ENCODE assay signal across 22 mouse cellular contexts in genomic region chr15:103335040-103335439, GRCm38 (mm10). TPM values are rescaled to one million over a fixed set of nuclear protein-coding genes. Genes with fewer than 3 reads are reported as not detected.
A peak's percentile ranks its signal among the peaks of the same experiment; 100 is the strongest.
DNase-seq lines count a peak whose midpoint lies in the region; ATAC-seq and TF ChIP-seq lines count a peak whose summit lies in the region.
"Had no signal": no experiment of that assay in that cellular context is flagged by ENCODE, and none has a peak within 500 bp of the region (broad histone marks: within the 10 kb centered on the region; RNA-seq: fewer than 3 reads in every experiment).

No protein-coding gene starts in this region.

- no peaks in the 10 kb centered on the region for H3K9me3 ChIP-seq in liver, embryonic 11.5 days (ENCODE audit: control insufficient read depth, low read length)
- no peaks in the 10 kb centered on the region for H3K9me3 ChIP-seq in liver, postnatal 0 days (ENCODE audit: low read length)
- H3K9me3 ChIP-seq in embryonic facial prominence, embryonic 10.5 days, result no peaks in the 10 kb centered on the region
- H3K9me3 ChIP-seq in midbrain, embryonic 13.5 days, result no peaks in the 10 kb centered on the region
- H3K9me3 ChIP-seq: forebrain, embryonic 13.5 days; heart, embryonic 12.5 days; liver, embryonic 13.5 days; lung, embryonic 15.5 days; neural tube, embryonic 13.5 days had no signal

- TF ChIP-seq CTCF in liver, postnatal 0 days (IDR thresholded peaks at IDR 0.05; ENCODE audit: low read depth), result no peak

- no peak overlapping the region; the same call in 1 of the 2 replicates for H3K27ac ChIP-seq in liver, embryonic 11.5 days (ENCODE audit: low read depth, low read length)
- H3K27ac ChIP-seq in liver, postnatal 0 days (ENCODE audit: low read depth), result no peak overlapping the region
- H3K27ac ChIP-seq in embryonic facial prominence, embryonic 10.5 days (replicated peaks), result peak overlapping the region; percentile 82; the same call in 1 of the 2 replicates
- peak overlapping the region; percentile 44; the same call in 1 of the 2 replicates for H3K27ac ChIP-seq in midbrain, embryonic 13.5 days
- H3K27ac ChIP-seq: forebrain, embryonic 13.5 days; hindbrain, postnatal 0 days; kidney, postnatal 0 days; liver, embryonic 13.5 days; lung, embryonic 15.5 days had no signal

- 56% methylated on average over 3 of the region's 3 CpGs for WGBS in liver, embryonic 11.5 days
- WGBS in liver, postnatal 0 days (ENCODE audit: insufficient replicate concordance), result 62% methylated on average over 3 of the region's 3 CpGs
- 57% methylated on average over 3 of the region's 3 CpGs for WGBS in embryonic facial prominence, embryonic 10.5 days
- 66% methylated on average over 3 of the region's 3 CpGs for WGBS in midbrain, embryonic 13.5 days

- H3K27me3 ChIP-seq in liver, embryonic 11.5 days (replicated peaks; ENCODE audit: control insufficient read depth, insufficient read depth, low read length), result no peaks in the 10 kb centered on the region
- H3K27me3 ChIP-seq in liver, postnatal 0 days (ENCODE audit: insufficient read depth, low read length), result peaks cover 16% of the 10 kb centered on the region; the same call in 1 of the 2 replicates
- peaks cover 39% of the 10 kb centered on the region for H3K27me3 ChIP-seq in embryonic facial prominence, embryonic 10.5 days (replicated peaks; ENCODE audit: low read depth, poor library complexity, severe bottlenecking)
- peaks cover 19% of the 10 kb centered on the region for H3K27me3 ChIP-seq in midbrain, embryonic 13.5 days

- no peaks in the 10 kb centered on the region for H3K36me3 ChIP-seq in liver, embryonic 11.5 days (ENCODE audit: control insufficient read depth, insufficient read depth, low read length)
- no peaks in the 10 kb centered on the region for H3K36me3 ChIP-seq in liver, postnatal 0 days (replicated peaks; ENCODE audit: insufficient read depth, low read length)
- no peaks in the 10 kb centered on the region; the same call in 1 of the 2 replicates for H3K36me3 ChIP-seq in embryonic facial prominence, embryonic 10.5 days (replicated peaks)
- no peaks in the 10 kb centered on the region for H3K36me3 ChIP-seq in midbrain, embryonic 13.5 days
- H3K36me3 ChIP-seq: heart, embryonic 12.5 days; liver, embryonic 13.5 days; lung, embryonic 15.5 days; neural tube, embryonic 13.5 days had no signal

- no peak overlapping the region for H3K4me2 ChIP-seq in liver, embryonic 11.5 days
- H3K4me2 ChIP-seq in liver, postnatal 0 days (ENCODE audit: low read depth, low read length), result no peak overlapping the region
- H3K4me2 ChIP-seq in midbrain, embryonic 13.5 days (replicated peaks), result no peak overlapping the region
- H3K4me2 ChIP-seq: heart, embryonic 12.5 days; liver, embryonic 13.5 days; lung, embryonic 15.5 days; neural tube, embryonic 13.5 days had no signal

- TF ChIP-seq EP300 in liver, postnatal 0 days (IDR thresholded peaks at IDR 0.05; ENCODE audit: low read depth), result no peak

- peak; percentile 3 for DNase-seq in cerebellum, adult 9-11 months
- no peak for DNase-seq in cerebellum, postnatal 14 days
- no peak for DNase-seq in liver, embryonic 11.5 days (ENCODE audit: low spot score)
- DNase-seq in liver, postnatal 0 days, result no peak
- no peak for DNase-seq in embryonic facial prominence, embryonic 10.5 days (ENCODE audit: low spot score)
- DNase-seq in heart, postnatal 14 days, result no peak
- DNase-seq in adrenal gland, postnatal 10 days, result no peak
- DNase-seq: adrenal gland, adult 2 months; cerebellum, adult 9-10 months; kidney, adult 18-20 months; liver, embryonic 13.5 days; lung, postnatal 4 days had no signal

- peaks cover 43% of the 10 kb centered on the region for H3K4me1 ChIP-seq in liver, embryonic 11.5 days (replicated peaks; ENCODE audit: control insufficient read depth, insufficient read depth, low read length)
- peaks cover 28% of the 10 kb centered on the region for H3K4me1 ChIP-seq in liver, postnatal 0 days (ENCODE audit: insufficient read depth)
- H3K4me1 ChIP-seq in embryonic facial prominence, embryonic 10.5 days, result peaks cover 78% of the 10 kb centered on the region
- peaks cover 59% of the 10 kb centered on the region for H3K4me1 ChIP-seq in midbrain, embryonic 13.5 days (replicated peaks)

- H3K4me3 ChIP-seq in liver, embryonic 11.5 days (ENCODE audit: low read depth, low read length), result no peak overlapping the region
- no peak overlapping the region for H3K4me3 ChIP-seq in liver, postnatal 0 days (ENCODE audit: low read depth, low read length)
- H3K4me3 ChIP-seq in embryonic facial prominence, embryonic 10.5 days, result no peak overlapping the region
- H3K4me3 ChIP-seq in midbrain, embryonic 13.5 days (replicated peaks), result no peak overlapping the region
- H3K4me3 ChIP-seq: forebrain, embryonic 13.5 days; heart, embryonic 12.5 days; liver, embryonic 13.5 days; lung, embryonic 15.5 days; neural tube, embryonic 13.5 days had no signal

- intact Hi-C loops in heart, postnatal 14 days (cut with DNase I), result no loop called here

- no peak for ATAC-seq in liver, embryonic 11.5 days (replicated peaks; ENCODE audit: low FRiP score)
- no peak for ATAC-seq in liver, postnatal 0 days
- no peak for ATAC-seq in midbrain, embryonic 13.5 days
- ATAC-seq: hindbrain, postnatal 0 days had no signal

- 0 out of 2 replicates have a peak overlapping the region, but pooled peaks have one; percentile 17 for H3K9ac ChIP-seq in liver, embryonic 11.5 days (ENCODE audit: low read depth, low read length)
- no peak overlapping the region for H3K9ac ChIP-seq in liver, postnatal 0 days (replicated peaks)
- no peak overlapping the region for H3K9ac ChIP-seq in midbrain, embryonic 13.5 days (replicated peaks)
- H3K9ac ChIP-seq: forebrain, embryonic 13.5 days; heart, embryonic 12.5 days; liver, embryonic 13.5 days; lung, embryonic 15.5 days; neural tube, embryonic 13.5 days had no signal

RNA-seq across cellular contexts. Expression of gene Zfp385a, which starts 4.9 kb away (rescaled TPM):
- 23.2 and 24.8 TPM in 2 replicates for polyA plus RNA-seq in liver, embryonic 11.5 days (2014; fragmentation: Nextera tagmentation; extraction: Ambion mirVana)
- polyA plus RNA-seq in liver, postnatal 0 days (2015; fragmentation: Nextera tagmentation; extraction: Ambion mirVana), result 10.1 TPM in 2 replicates
- 22.1 and 22.7 TPM in 2 replicates for polyA plus RNA-seq in embryonic facial prominence, embryonic 10.5 days (2016; fragmentation: Nextera tagmentation; extraction: Ambion mirVana)
- polyA plus RNA-seq in midbrain, embryonic 13.5 days (2015; fragmentation: Nextera tagmentation; extraction: Ambion mirVana), result 15.1 and 17.9 TPM in 2 replicates
- total RNA-seq in heart, postnatal 14 days (2021), result 10 to 100 TPM; 16.6 to 18.4 TPM
- total RNA-seq in adrenal gland, postnatal 10 days (2021), result 10 to 100 TPM; 20.1 to 24.2 TPM

RNA-seq across cellular contexts. Expression of gene Gpr84, which starts 24.6 kb away (rescaled TPM):
- 0.49 and 0.78 TPM in 2 replicates for polyA plus RNA-seq in liver, embryonic 11.5 days (2014; fragmentation: Nextera tagmentation; extraction: Ambion mirVana)
- polyA plus RNA-seq in liver, postnatal 0 days (2015; fragmentation: Nextera tagmentation; extraction: Ambion mirVana), result 1.1 and 1.8 TPM in 2 replicates
- 0.16 and 0.29 TPM in 2 replicates for polyA plus RNA-seq in embryonic facial prominence, embryonic 10.5 days (2016; fragmentation: Nextera tagmentation; extraction: Ambion mirVana)
- polyA plus RNA-seq in midbrain, embryonic 13.5 days (2015; fragmentation: Nextera tagmentation; extraction: Ambion mirVana), result 0.18 and 0.94 TPM in 2 replicates
- total RNA-seq in heart, postnatal 14 days (2021), result not detected
- not detected for total RNA-seq in adrenal gland, postnatal 10 days (2021)
- total RNA-seq: adrenal gland, adult 2 months; heart, postnatal 25 days had no signal
- polyA plus RNA-seq: thymus, postnatal 0 days; urinary bladder, adult 2 months had no signal

RNA-seq across cellular contexts. Expression of gene Itga5, which starts 31.5 kb away (rescaled TPM):
- 35.4 and 35.7 TPM in 2 replicates for polyA plus RNA-seq in liver, embryonic 11.5 days (2014; fragmentation: Nextera tagmentation; extraction: Ambion mirVana)
- polyA plus RNA-seq in liver, postnatal 0 days (2015; fragmentation: Nextera tagmentation; extraction: Ambion mirVana), result 15.6 and 16.0 TPM in 2 replicates
- polyA plus RNA-seq in embryonic facial prominence, embryonic 10.5 days (2016; fragmentation: Nextera tagmentation; extraction: Ambion mirVana), result 29.5 and 29.7 TPM in 2 replicates
- polyA plus RNA-seq in midbrain, embryonic 13.5 days (2015; fragmentation: Nextera tagmentation; extraction: Ambion mirVana), result 6.8 and 7.8 TPM in 2 replicates
- total RNA-seq in heart, postnatal 14 days (2021), result 10 to 100 TPM; 61.1 to 70.4 TPM
- 10 to 100 TPM; 38.0 to 38.2 TPM for total RNA-seq in adrenal gland, postnatal 10 days (2021)

Comparison
In these comparisons a context has a peak if more than half of its experiments do, and no peak if none do; other contexts are left out.
1. H3K27ac ChIP-seq: peak in embryonic facial prominence, embryonic 10.5 days (single experiment) and midbrain, embryonic 13.5 days (single experiment); none in liver, embryonic 11.5 days (single experiment) and liver, postnatal 0 days (single experiment).